Mouse (Mus musculus): ENCODE results near the gene Cog6. TPM values are rescaled to one million over a fixed set of nuclear protein-coding genes. Genes with fewer than 3 reads are reported as not detected.

Cog6 gene
- 27.2 to 31.4 TPM (median 30.1 TPM) in 4 replicates for total RNA-seq (2023)

GRCm38 (mm10) chr3:53016436-53017340, at the start of gene Cog6:
TSS of gene Cog6 (minus strand) at chr3:53017237.

GRCm38 (mm10) chr3:53041411-53042239, 24.6 kb upstream of the Cog6 start, which contains the start of gene Lhfp:
TSS of gene Lhfp (plus strand) at chr3:53041528.

Other genes with a start within 250 kb of the Cog6 start
- not detected in 4 replicates for gene Lhfp, start 24.3 kb upstream of the Cog6 start, total RNA-seq (2023)

Measured in B cell, adult 62 days (primary cell).